Mouse (Mus musculus) ES-Bruce4 (cell line): ENCODE results near the gene Kif11.

Experiments used
- CTCF ChIP-seq: IDR thresholded peaks from one replicate; pipeline ENCODE4 v1.8.1; 2011; ENCODE audit warnings: low read depth, low read length
- EP300 ChIP-seq: IDR thresholded peaks from 2 replicates; pipeline ENCODE4 v1.6.1; 2011; ENCODE audit warnings: low read depth, low read length; ENCODE audit not compliant: insufficient read depth
- POLR2A ChIP-seq: IDR thresholded peaks from one replicate; pipeline ENCODE4 v1.8.1; 2011; ENCODE audit warnings: low read length; ENCODE audit not compliant: insufficient read depth

DNA sequence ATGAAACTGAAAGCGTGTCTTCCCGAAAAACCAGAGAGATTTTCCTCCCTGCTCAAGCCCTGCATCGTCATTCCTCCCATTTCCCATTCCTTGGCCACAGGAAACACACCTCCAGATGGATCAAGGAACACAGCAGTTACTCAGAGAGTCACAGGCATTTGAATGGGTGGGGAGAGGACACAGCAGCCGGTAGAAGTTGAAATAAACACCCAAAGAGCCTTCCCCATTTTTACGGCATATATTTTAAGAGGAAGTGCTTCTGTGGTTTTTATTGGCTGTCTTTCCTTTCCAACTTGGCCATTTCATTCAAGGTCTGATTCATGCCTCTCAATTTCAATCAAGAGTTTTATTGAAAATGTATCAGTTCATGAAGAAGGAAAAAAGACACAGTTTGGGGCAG lies 72.0 kb downstream of the Kif11 start:
- no peak for TF ChIP-seq CTCF
- no peak for TF ChIP-seq POLR2A
- no peak for TF ChIP-seq EP300
